Mouse (Mus musculus): ENCODE results near the gene Spata21. TPM values are rescaled to one million over a fixed set of nuclear protein-coding genes. Genes with fewer than 3 reads are reported as not detected.

Gene Spata21
- polyA plus RNA-seq, 1 experiment from 2014 or later = not detected

DNA sequence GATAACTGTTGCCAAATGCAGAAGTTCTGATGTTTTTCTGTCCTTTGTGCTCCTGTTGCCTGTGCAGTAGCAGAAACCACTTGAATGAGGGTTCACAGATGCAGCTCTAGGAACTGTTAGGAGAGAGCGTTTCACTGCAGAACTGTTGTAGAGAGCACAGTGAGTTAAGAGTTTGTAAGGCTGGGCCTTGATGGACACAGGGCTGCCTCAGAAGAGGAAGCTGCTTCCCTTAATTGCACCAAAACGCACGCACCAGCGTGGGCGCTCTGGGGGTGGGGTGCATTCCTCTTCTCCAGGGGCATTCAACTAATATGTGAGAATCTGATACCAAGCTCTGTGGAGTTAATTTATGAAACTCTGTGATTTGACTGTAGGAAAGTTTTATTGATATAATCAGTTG lies 71.5 kb downstream of the Spata21 start:
- peaks cover 7% of the 10 kb centered on the region; the same call in 1 of the 2 replicates for H3K36me3 ChIP-seq
- H3K27ac ChIP-seq (ENCODE audit: poor library complexity, severe bottlenecking) = no peak overlapping the region
- H3K9me3 ChIP-seq (replicated peaks) = peaks cover 3% of the 10 kb centered on the region; the same call in 1 of the 2 replicates
- no peak overlapping the region for H3K9ac ChIP-seq
- 61% methylated on average over 5 of the region's 5 CpGs for WGBS
- no peak for ATAC-seq (ENCODE audit: insufficient number of reproducible peaks, low FRiP score)
- peaks cover 25% of the 10 kb centered on the region for H3K4me1 ChIP-seq (replicated peaks)
- no peak overlapping the region for H3K4me3 ChIP-seq
- no peaks in the 10 kb centered on the region for H3K27me3 ChIP-seq (replicated peaks)
- no peak overlapping the region for H3K4me2 ChIP-seq

DNA sequence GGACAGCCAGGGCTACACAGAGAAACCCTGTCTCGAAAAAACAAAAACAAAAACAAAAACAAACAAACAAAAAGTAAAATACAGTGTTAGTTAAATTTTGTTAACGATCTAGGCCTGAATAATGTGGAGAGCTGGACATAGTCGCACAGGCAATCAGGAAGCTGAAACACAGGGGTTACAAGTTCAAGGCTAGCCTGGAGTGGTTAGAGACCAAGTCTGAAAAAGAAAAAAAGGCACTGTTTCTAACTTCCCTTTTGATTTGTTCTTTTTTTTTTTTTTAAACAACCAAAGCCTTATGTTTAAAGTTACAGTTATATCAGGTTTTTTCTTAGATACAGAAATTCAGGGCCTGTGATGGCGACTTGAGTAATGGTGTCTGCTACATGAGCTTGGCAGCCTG lies 72.1 kb downstream of the Spata21 start:
- Histone ChIP-seq H3K4me1 (replicated peaks) (peaks cover 25% of the 10 kb centered on the region), H3K9ac (no peak overlapping the region), H3K36me3 (peaks cover 9% of the 10 kb centered on the region; the same call in 1 of the 2 replicates), H3K27me3 (replicated peaks) (no peaks in the 10 kb centered on the region), H3K4me2 (no peak overlapping the region), H3K4me3 (no peak overlapping the region), H3K9me3 (replicated peaks) (peaks cover 5% of the 10 kb centered on the region; the same call in 1 of the 2 replicates), H3K27ac (ENCODE audit: poor library complexity, severe bottlenecking) (no peak overlapping the region)
- 90% methylated on average over 4 of the region's 4 CpGs for WGBS
- ATAC-seq (ENCODE audit: insufficient number of reproducible peaks, low FRiP score) = no peak

DNA sequence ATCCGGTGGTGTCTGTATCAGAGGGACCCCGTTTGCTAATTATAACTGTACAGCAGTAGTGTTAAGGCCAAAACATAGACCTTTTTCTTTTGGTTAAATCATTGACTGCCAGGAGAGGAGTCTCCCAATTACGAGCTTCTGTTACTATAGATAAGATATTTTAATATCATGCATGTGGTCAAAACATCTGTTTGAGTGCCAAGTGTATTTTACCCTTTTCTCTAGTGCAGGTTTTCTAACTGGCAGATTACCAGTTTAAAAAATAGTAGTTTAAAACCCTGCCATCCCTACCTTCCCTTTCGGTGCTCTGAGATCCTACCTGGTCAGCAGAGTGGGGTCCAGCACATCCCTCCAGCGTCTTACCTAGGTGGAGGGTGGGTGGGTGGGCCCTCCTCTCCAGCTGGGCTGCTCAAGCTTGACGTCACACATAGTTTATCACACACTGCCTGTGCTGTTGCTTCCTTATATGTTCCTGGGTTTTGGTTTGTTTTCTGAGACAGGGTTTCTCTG lies 73.6 kb downstream of the Spata21 start:
- peaks cover 9% of the 10 kb centered on the region; the same call in 1 of the 2 replicates for H3K36me3 ChIP-seq
- H3K4me1 ChIP-seq (replicated peaks) = peaks cover 25% of the 10 kb centered on the region
- H3K9ac ChIP-seq = no peak overlapping the region
- peaks cover 5% of the 10 kb centered on the region; the same call in 1 of the 2 replicates for H3K9me3 ChIP-seq (replicated peaks)
- no peak overlapping the region for H3K27ac ChIP-seq (ENCODE audit: poor library complexity, severe bottlenecking)
- H3K4me2 ChIP-seq = no peak overlapping the region
- H3K4me3 ChIP-seq = no peak overlapping the region
- no peak for ATAC-seq (ENCODE audit: insufficient number of reproducible peaks, low FRiP score)
- 80% methylated on average over 6 of the region's 6 CpGs for WGBS
- H3K27me3 ChIP-seq (replicated peaks) = no peaks in the 10 kb centered on the region

Other genes with a start within 250 kb of the Spata21 start
- 0.10 and 0.28 TPM in 2 replicates for gene Padi1, start 242.6 kb upstream of the Spata21 start, polyA plus RNA-seq (2016; fragmentation: Nextera tagmentation; extraction: Ambion mirVana)
- gene Padi2, start 182.0 kb upstream of the Spata21 start, polyA plus RNA-seq (2016; fragmentation: Nextera tagmentation; extraction: Ambion mirVana) = 3.3 and 4.1 TPM in 2 replicates
- gene Sdhb, start 127.1 kb upstream of the Spata21 start, polyA plus RNA-seq (2016; fragmentation: Nextera tagmentation; extraction: Ambion mirVana) = 746 and 756 TPM in 2 replicates
- gene Atp13a2, start 101.5 kb upstream of the Spata21 start, polyA plus RNA-seq (2016; fragmentation: Nextera tagmentation; extraction: Ambion mirVana) = 33.1 and 35.6 TPM in 2 replicates
- gene Mfap2, start 77.9 kb upstream of the Spata21 start, polyA plus RNA-seq (2016; fragmentation: Nextera tagmentation; extraction: Ambion mirVana) = 245 and 246 TPM in 2 replicates
- 6.3 and 6.7 TPM in 2 replicates for gene Crocc, start 27.8 kb upstream of the Spata21 start, polyA plus RNA-seq (2016; fragmentation: Nextera tagmentation; extraction: Ambion mirVana)
- 43.2 and 44.3 TPM in 2 replicates for gene Necap2, start 10.0 kb upstream of the Spata21 start, polyA plus RNA-seq (2016; fragmentation: Nextera tagmentation; extraction: Ambion mirVana)
- 32.9 and 33.4 TPM in 2 replicates for gene Szrd1, start 51.4 kb downstream of the Spata21 start, polyA plus RNA-seq (2016; fragmentation: Nextera tagmentation; extraction: Ambion mirVana)
- gene Fbxo42, start 59.6 kb downstream of the Spata21 start, polyA plus RNA-seq (2016; fragmentation: Nextera tagmentation; extraction: Ambion mirVana) = 18.2 and 20.0 TPM in 2 replicates
- gene Rsg1, start 125.6 kb downstream of the Spata21 start, polyA plus RNA-seq (2016; fragmentation: Nextera tagmentation; extraction: Ambion mirVana) = 2.0 and 2.3 TPM in 2 replicates
- 2.6 and 3.1 TPM in 2 replicates for gene Arhgef19, start 151.2 kb downstream of the Spata21 start, polyA plus RNA-seq (2016; fragmentation: Nextera tagmentation; extraction: Ambion mirVana)
- 5.3 and 6.1 TPM in 2 replicates for gene Epha2, start 212.9 kb downstream of the Spata21 start, polyA plus RNA-seq (2016; fragmentation: Nextera tagmentation; extraction: Ambion mirVana)